Mouse (Mus musculus) kidney, adult 2 months (tissue): ENCODE data around the gene Pcmt1.

Experiments used
- CTCF ChIP-seq: fragments of 200-500 bp; conservative IDR thresholded peaks from 2 replicates; pipeline ENCODE4 v1.5.1; 2011; ENCODE audit warnings: low read depth, mild to moderate bottlenecking, control low read depth, low read length, moderate library complexity, mixed read lengths; ENCODE audit not compliant: insufficient read depth, insufficient read length
- POLR2A ChIP-seq: fragments of 200-500 bp; IDR thresholded peaks from one replicate; pipeline ENCODE4 v1.6.1; 2011; ENCODE audit warnings: low read depth, low read length, control low read depth

- TF ChIP-seq POLR2A = no peak
- TF ChIP-seq CTCF = no peak
Observed at GRCm38 (mm10) chr10:7702586-7702985, 21.6 kb upstream of the Pcmt1 start.
